Mouse (Mus musculus): Measurements from ENCODE around the gene Dtx2.

DNA sequence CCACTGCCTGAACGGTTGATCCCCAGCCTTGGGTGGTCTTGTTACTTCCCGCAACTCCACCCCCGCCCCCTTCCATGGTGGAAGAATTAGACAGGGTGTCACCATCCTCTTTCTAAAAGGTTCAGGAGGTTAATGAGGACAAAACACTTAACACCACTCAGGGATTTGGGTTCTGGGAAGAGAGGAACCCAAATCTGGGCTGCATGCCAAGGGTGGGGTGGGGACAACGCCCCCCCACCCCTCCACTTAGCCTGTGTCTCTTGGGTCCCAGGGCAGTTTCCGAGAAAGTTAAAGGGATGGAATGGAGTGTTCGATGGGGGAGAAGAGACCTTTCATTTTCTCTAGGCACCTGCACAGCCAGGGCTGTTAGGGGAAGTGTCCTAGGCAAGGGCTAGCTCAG is 78.5 kb downstream of the Dtx2 start:
- no peak for TF ChIP-seq CTCF (IDR thresholded peaks at IDR 0.05; ENCODE audit: control insufficient read depth, insufficient read depth, low read length)
- no peak for TF ChIP-seq POLR2A (IDR thresholded peaks at IDR 0.05; ENCODE audit: borderline replicate concordance, control insufficient read depth, low read depth, low read length)
